Mouse (Mus musculus) embryonic facial prominence, embryonic 11.5 days (tissue): ENCODE results near the gene Gm21958. TPM values are rescaled to one million over a fixed set of nuclear protein-coding genes. Genes with fewer than 3 reads are reported as not detected.

Source experiments
- ATAC-seq: fragments of 200-750 bp; cut with Nextera tagmentation; replicated peaks from 2 replicates; pipeline ENCODE4 v1.8.0; 2017; ENCODE audit warnings: low read depth; ENCODE audit not compliant: insufficient number of reproducible peaks, low FRiP score, low TSS enrichment
- DNase-seq: peaks from one replicate; pipeline ENCODE4 v3.0.0-alpha.2; 2015; ENCODE audit warnings: low spot score
- H3K27ac ChIP-seq: fragments of 300-500 bp; sonication (generic); replicated peaks from 2 replicates; pipeline ENCODE4 v1.5.1; 2014; ENCODE audit warnings: mild to moderate bottlenecking, low read depth, low read length, control low read depth
- H3K27me3 ChIP-seq: fragments of 300-500 bp; sonication (generic); 2 replicates; pipeline ENCODE4 v1.6.1; 2014; ENCODE audit warnings: mild to moderate bottlenecking, low read length, moderate library complexity, mixed read lengths; ENCODE audit not compliant: control insufficient read depth, insufficient read depth
- H3K36me3 ChIP-seq: fragments of 300-500 bp; sonication (generic); replicated peaks from 2 replicates; pipeline ENCODE4 v1.6.1; 2014; ENCODE audit warnings: low read depth, mild to moderate bottlenecking, low read length, moderate library complexity, mixed read lengths; ENCODE audit not compliant: control insufficient read depth, insufficient read depth
- H3K4me1 ChIP-seq: fragments of 300-500 bp; sonication (generic); 2 replicates; pipeline ENCODE4 v1.6.1; 2014; ENCODE audit warnings: low read length, mixed read lengths; ENCODE audit not compliant: control insufficient read depth, insufficient read depth
- H3K4me2 ChIP-seq: fragments of 300-500 bp; sonication (generic); 2 replicates; pipeline ENCODE4 v1.6.1; 2014; ENCODE audit warnings: low read depth, mild to moderate bottlenecking, control low read depth, low read length, moderate library complexity
- H3K4me3 ChIP-seq: fragments of 300-500 bp; sonication (generic); 2 replicates; pipeline ENCODE4 v1.5.1; 2014; ENCODE audit warnings: low read depth, low read length, control low read depth
- H3K9ac ChIP-seq: fragments of 300-500 bp; sonication (generic); replicated peaks from 2 replicates; pipeline ENCODE4 v1.6.1; 2014; ENCODE audit warnings: mild to moderate bottlenecking, control low read depth, low read length
- H3K9me3 ChIP-seq: fragments of 300-500 bp; sonication (generic); replicated peaks from 2 replicates; pipeline ENCODE4 v1.6.1; 2016; ENCODE audit warnings: mild to moderate bottlenecking, low read length, inconsistent platforms, mixed read lengths; ENCODE audit not compliant: control insufficient read depth
- WGBS: fragments of 180-500 bp; shearing (Covaris S2); extraction: QIAGEN DNeasy Blood & Tissue Kit; methylation state at CpG from one replicate; pipeline ENCODE4 v1.1.7; 2014; 5-methylcytosine and 5-hydroxymethylcytosine counted together
- polyA plus RNA-seq: library from polyadenylated mRNA; unstranded; fragments of >200 nt; fragmentation: Nextera tagmentation; extraction: Ambion mirVana; gene quantifications from 2 replicates; pipeline ENCODE4 v1.2.1, GENCODE M21; 2014

The Gm21958 gene
- polyA plus RNA-seq, 1 experiment from 2014 or later, result 1.9 TPM

DNA sequence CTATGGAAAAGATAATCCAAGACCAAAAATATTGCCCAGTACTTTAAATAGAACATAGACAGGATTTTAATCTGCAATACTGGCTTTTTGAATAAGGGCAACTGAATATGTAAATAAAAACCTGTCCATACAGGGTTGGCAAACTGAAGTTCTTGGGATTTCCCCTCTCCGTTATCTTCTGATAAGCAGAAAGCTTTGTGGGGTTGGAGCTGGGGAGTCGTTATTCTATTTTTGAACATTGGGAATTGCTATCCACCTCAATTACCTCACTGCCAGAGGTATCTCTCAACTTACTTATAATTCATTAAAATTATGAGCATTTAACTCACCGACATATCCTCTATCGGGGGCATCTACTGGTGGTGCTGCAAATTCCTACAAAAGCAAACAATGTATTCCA lies 18.2 kb upstream of the Gm21958 start:
- DNase-seq (no peak), ATAC-seq (no peak)
- no peaks in the 10 kb centered on the region for H3K27me3 ChIP-seq
- H3K4me2 ChIP-seq, result no peak overlapping the region
- H3K36me3 ChIP-seq, result peaks cover 9% of the 10 kb centered on the region; the same call in 1 of the 2 replicates
- no peak overlapping the region for H3K27ac ChIP-seq
- H3K9ac ChIP-seq, result no peak overlapping the region
- WGBS, result 90% methylated on average over 4 of the region's 4 CpGs
- H3K4me1 ChIP-seq, result no peaks in the 10 kb centered on the region; the same call in 1 of the 2 replicates
- no peaks in the 10 kb centered on the region for H3K9me3 ChIP-seq
- no peak overlapping the region for H3K4me3 ChIP-seq

GRCm38 (mm10) chr3:54731626-54732150 lies 17.5 kb upstream of the Gm21958 start:
- 81% methylated on average over 8 of the region's 8 CpGs for WGBS
- no peaks in the 10 kb centered on the region; the same call in 1 of the 2 replicates for H3K4me1 ChIP-seq
- no peak overlapping the region for H3K27ac ChIP-seq
- no peak overlapping the region for H3K9ac ChIP-seq
- ATAC-seq, result no peak
- H3K4me2 ChIP-seq, result no peak overlapping the region
- peaks cover 9% of the 10 kb centered on the region; the same call in 1 of the 2 replicates for H3K36me3 ChIP-seq
- H3K4me3 ChIP-seq, result no peak overlapping the region
- no peaks in the 10 kb centered on the region for H3K27me3 ChIP-seq
- H3K9me3 ChIP-seq, result no peaks in the 10 kb centered on the region
- DNase-seq, result no peak

DNA sequence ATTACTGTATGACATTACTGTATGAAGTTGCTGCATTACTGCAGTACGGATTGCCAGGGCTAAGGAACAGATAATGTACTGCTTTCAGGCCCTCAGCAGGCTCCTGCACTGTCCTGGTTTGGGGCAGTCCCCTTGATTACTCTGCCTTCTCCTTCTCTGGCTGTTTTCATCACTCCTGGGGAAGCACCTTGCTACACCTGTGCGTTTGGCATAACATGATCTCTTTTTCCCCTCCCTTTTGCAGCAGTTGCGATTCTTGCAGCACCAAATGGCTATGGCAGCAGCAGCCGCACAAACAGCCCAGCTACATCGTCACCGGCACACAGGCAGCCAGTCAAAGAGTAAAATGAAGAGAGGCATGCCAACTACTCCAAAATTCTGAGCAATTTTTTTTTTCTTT lies 13.9 kb upstream of the Gm21958 start:
- Histone ChIP-seq H3K36me3 (peaks cover 9% of the 10 kb centered on the region; the same call in 1 of the 2 replicates), H3K27me3 (no peaks in the 10 kb centered on the region), H3K4me3 (no peak overlapping the region), H3K9me3 (no peaks in the 10 kb centered on the region), H3K27ac (no peak overlapping the region), H3K9ac (no peak overlapping the region), H3K4me2 (no peak overlapping the region), H3K4me1 (no peaks in the 10 kb centered on the region)
- no peak for ATAC-seq
- no peak for DNase-seq
- 87% methylated on average over 6 of the region's 6 CpGs for WGBS

DNA sequence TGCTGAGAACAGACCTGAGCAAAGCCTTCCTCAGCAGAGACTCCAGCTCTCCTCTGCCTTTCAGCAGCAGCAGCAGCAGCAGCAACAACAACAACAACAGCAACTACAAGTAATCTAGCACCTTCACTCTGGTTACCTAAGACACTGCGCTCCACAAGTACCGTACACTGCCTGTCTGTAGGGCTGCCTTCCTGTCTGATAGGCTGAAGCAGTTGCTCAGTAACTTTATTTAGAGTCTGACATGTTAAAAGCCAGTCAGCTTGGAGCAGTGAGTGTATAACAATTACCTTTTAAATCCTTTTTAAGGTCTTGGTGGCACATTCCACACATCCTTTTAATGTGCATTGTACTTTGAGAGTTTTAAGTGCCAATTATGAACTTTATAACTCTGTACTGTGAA lies 13.4 kb upstream of the Gm21958 start:
- H3K36me3 ChIP-seq, result peaks cover 9% of the 10 kb centered on the region; the same call in 1 of the 2 replicates

DNA sequence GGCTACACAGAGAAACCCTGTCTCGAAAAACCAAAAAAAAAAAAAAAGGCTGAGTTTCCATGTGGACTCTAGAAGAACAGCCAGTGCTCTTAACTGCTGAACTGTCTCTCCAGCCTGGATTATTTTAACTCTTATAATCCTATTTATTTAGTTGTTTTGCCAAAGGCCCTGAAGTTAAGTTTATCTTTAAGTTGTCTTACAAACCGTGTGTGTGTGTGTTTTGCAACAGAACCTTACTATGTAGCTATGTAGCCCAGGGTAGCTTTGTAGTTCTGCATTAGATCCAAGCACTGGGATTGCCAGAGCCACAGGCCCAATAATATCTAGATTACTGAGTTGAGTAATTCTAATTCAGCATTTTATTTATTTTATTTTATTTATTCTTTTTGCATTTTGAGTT lies 11.2 kb upstream of the Gm21958 start:
- H3K4me2 ChIP-seq, result no peak overlapping the region
- no peak overlapping the region for H3K4me3 ChIP-seq
- H3K27me3 ChIP-seq, result no peaks in the 10 kb centered on the region
- no peak for ATAC-seq
- WGBS, result 84% methylated on average over 2 of the region's 2 CpGs
- no peaks in the 10 kb centered on the region for H3K4me1 ChIP-seq
- DNase-seq, result no peak
- H3K9me3 ChIP-seq, result no peaks in the 10 kb centered on the region
- H3K9ac ChIP-seq, result no peak overlapping the region
- H3K27ac ChIP-seq, result no peak overlapping the region
- H3K36me3 ChIP-seq, result peaks cover 9% of the 10 kb centered on the region

More for the DNA sequence above, 13.4 kb upstream of the Gm21958 start:
- Histone ChIP-seq H3K4me3 (no peak overlapping the region), H3K27me3 (no peaks in the 10 kb centered on the region), H3K9me3 (no peaks in the 10 kb centered on the region), H3K4me1 (no peaks in the 10 kb centered on the region), H3K9ac (no peak overlapping the region), H3K4me2 (no peak overlapping the region), H3K27ac (no peak overlapping the region)
- ATAC-seq (no peak), DNase-seq (no peak)
- 94% methylated on average over 2 of the region's 2 CpGs for WGBS

- Histone ChIP-seq H3K4me1 (no peaks in the 10 kb centered on the region), H3K4me2 (no peak overlapping the region), H3K9me3 (no peaks in the 10 kb centered on the region), H3K27me3 (no peaks in the 10 kb centered on the region), H3K27ac (no peak overlapping the region), H3K36me3 (peaks cover 2% of the 10 kb centered on the region), H3K4me3 (no peak overlapping the region), H3K9ac (no peak overlapping the region)
- WGBS, result 89% methylated on average over 10 of the region's 10 CpGs
- ATAC-seq (no peak), DNase-seq (no peak)
These were observed 9.8 kb upstream of the Gm21958 start for GRCm38 (mm10) chr3:54723741-54724500.

DNA sequence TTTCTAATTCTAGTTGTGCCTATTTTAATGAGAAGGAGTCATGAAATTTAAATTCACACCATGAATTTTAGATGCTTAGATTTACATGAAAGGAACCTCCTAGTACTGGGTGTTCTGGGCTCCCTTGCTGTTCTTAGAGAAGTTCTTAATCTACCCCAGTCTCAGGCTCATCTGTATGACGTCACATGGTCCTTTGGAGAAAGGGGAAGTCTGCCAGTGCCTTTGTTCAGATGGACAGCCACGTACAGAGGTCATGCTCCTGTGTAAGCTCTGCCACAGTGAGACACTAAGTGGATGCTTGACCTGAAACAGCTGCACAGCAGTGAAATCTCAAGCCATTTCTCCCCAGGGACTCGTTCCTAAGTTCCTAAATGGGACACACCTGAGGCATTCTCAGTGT lies 4.8 kb upstream of the Gm21958 start:
- Histone ChIP-seq H3K36me3 (peaks cover 5% of the 10 kb centered on the region), H3K9ac (no peak overlapping the region), H3K4me1 (no peaks in the 10 kb centered on the region), H3K27me3 (no peaks in the 10 kb centered on the region), H3K27ac (no peak overlapping the region), H3K4me2 (no peak overlapping the region), H3K9me3 (no peaks in the 10 kb centered on the region), H3K4me3 (no peak overlapping the region)
- WGBS, result 62% methylated on average over 3 of the region's 3 CpGs
- DNase-seq, result no peak
- ATAC-seq, result no peak

GRCm38 (mm10) chr3:54717348-54717747 lies 3.2 kb upstream of the Gm21958 start:
- no peak for ATAC-seq
- Histone ChIP-seq H3K4me3 (no peak overlapping the region), H3K36me3 (peaks cover 5% of the 10 kb centered on the region), H3K4me1 (no peaks in the 10 kb centered on the region), H3K27me3 (no peaks in the 10 kb centered on the region), H3K9ac (no peak overlapping the region), H3K9me3 (no peaks in the 10 kb centered on the region), H3K4me2 (no peak overlapping the region), H3K27ac (no peak overlapping the region)
- WGBS, result 88% methylated on average over 6 of the region's 6 CpGs
- DNase-seq, result no peak
